ENCODE assay signal across 26 mouse cellular contexts in the genomic region with DNA sequence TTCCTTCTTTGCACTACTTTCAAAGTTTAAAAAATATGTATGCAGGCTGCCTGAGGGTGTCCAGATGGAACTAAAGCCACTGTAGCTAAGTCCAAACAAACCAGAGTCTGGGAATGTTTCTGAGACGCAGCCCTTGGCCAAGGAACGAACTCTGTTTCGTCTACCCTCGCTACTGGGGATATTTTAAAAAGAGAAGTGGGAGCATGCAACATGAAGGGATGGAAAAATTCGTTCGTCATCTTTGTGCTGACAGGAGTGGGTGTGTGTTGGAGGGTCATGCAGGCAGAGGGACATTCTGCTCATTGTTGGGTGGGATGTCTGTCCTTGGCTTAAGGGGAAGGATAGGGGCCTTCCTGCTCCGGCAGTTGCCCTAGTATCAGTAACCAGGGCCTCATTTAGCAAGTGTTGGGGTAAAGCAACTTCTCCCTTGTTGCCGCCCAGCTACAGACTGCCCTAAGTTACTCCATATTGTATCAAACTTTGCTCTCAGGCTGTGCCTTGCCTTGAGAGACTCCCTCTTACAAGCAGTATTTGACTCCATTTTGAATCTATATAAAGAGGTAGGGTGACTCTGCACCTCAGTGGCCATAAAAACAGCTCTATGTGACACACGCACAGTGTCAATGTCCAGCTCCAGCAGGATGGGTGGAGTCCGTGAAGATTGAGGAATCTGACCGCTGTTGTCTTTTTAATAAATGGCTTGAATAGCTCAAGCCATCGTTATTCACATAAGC. TPM values are rescaled to one million over a fixed set of nuclear protein-coding genes. Genes with fewer than 3 reads are reported as not detected.
DNase-seq lines count a peak whose midpoint lies in the region; ATAC-seq and TF ChIP-seq lines count a peak whose summit lies in the region.
"Had no signal": no experiment of that assay in that cellular context is flagged by ENCODE, and none has a peak within 500 bp of the region (broad histone marks: within the 10 kb centered on the region; RNA-seq: fewer than 3 reads in every experiment).

No protein-coding gene starts in this region.

- H3K4me3 ChIP-seq in CH12.LX (replicated peaks in 1 of 3; ENCODE audit: low read depth in 2 of 3, low read length in 2 of 3, poor library complexity in 1 of 3): no peak overlapping the region
- no peak overlapping the region for H3K4me3 ChIP-seq in intestine, embryonic 15.5 days (replicated peaks)
- no peak overlapping the region for H3K4me3 ChIP-seq in intestine, postnatal 0 days (ENCODE audit: low read depth, low read length)
- H3K4me3 ChIP-seq in cerebellum, adult 2 months (replicated peaks; ENCODE audit: insufficient read depth, low read depth, low read length): no peak overlapping the region
- H3K4me3 ChIP-seq in embryonic facial prominence, embryonic 10.5 days: no peak overlapping the region
- H3K4me3 ChIP-seq: embryonic facial prominence, embryonic 12.5 days; forebrain, embryonic 13.5 days; forebrain, embryonic 15.5 days had no signal

- H3K36me3 ChIP-seq in CH12.LX (replicated peaks in 1 of 2; ENCODE audit: control insufficient read depth in 1 of 2, insufficient read depth in 1 of 2, low read length in 1 of 2): no peaks in the 10 kb centered on the region
- H3K36me3 ChIP-seq in intestine, embryonic 15.5 days: no peaks in the 10 kb centered on the region
- no peaks in the 10 kb centered on the region for H3K36me3 ChIP-seq in intestine, postnatal 0 days (ENCODE audit: control insufficient read depth, insufficient read depth)
- no peaks in the 10 kb centered on the region for H3K36me3 ChIP-seq in embryonic facial prominence, embryonic 10.5 days (replicated peaks)
- H3K36me3 ChIP-seq: embryonic facial prominence, embryonic 12.5 days; forebrain, embryonic 15.5 days had no signal

- H3K79me2 ChIP-seq in CH12.LX (replicated peaks; ENCODE audit: control insufficient read depth, extremely low read depth, insufficient read depth, poor library complexity, severe bottlenecking): no peaks in the 10 kb centered on the region

- TF ChIP-seq RAD21 in CH12.LX (IDR thresholded peaks at IDR 0.05; ENCODE audit: low read depth, low read length): no peak

- H3K9me3 ChIP-seq in CH12.LX (replicated peaks; ENCODE audit: low read length): no peaks in the 10 kb centered on the region
- H3K9me3 ChIP-seq in intestine, embryonic 15.5 days: no peaks in the 10 kb centered on the region
- H3K9me3 ChIP-seq in intestine, postnatal 0 days (ENCODE audit: control insufficient read depth): no peaks in the 10 kb centered on the region
- no peaks in the 10 kb centered on the region for H3K9me3 ChIP-seq in embryonic facial prominence, embryonic 10.5 days
- H3K9me3 ChIP-seq: embryonic facial prominence, embryonic 12.5 days; forebrain, embryonic 13.5 days; forebrain, embryonic 15.5 days had no signal

- ATAC-seq in frontal cortex, adult (ENCODE audit: low TSS enrichment): peak; percentile 34; the same call in 1 of the 2 replicates
- ATAC-seq in intestine, embryonic 15.5 days: 0 out of 2 replicates have a peak, but pooled peaks have one; percentile 34
- ATAC-seq in intestine, postnatal 0 days: peak; percentile 88
- ATAC-seq: activated CD4-positive, CD25-positive, alpha-beta regulatory T cell, adult 4 months; CD4-positive, CD25-positive, alpha-beta regulatory T cell, adult 4 months; forebrain, embryonic 13.5 days; forebrain, embryonic 15.5 days; forebrain, postnatal 0 days had no signal

- no peak for DNase-seq in frontal cortex, adult 2 months (ENCODE audit: extremely low spot score in 1 of 2, low spot score in 1 of 2)
- DNase-seq in CH12.LX (ENCODE audit: extremely low read depth): no peak
- DNase-seq in gastrocnemius, adult 8-10 months (ENCODE audit: low spot score in 2 of 2): no peak
- DNase-seq in cerebellum, adult 2 months: no peak
- no peak for DNase-seq in embryonic facial prominence, embryonic 10.5 days (ENCODE audit: low spot score)
- DNase-seq: adrenal gland, adult 8-10 months; adrenal gland, postnatal 14 days; adrenal gland, postnatal 36 days; B cell, adult 2 months; cerebellum, adult 11-12 months; cerebellum, adult 8-10 months; cerebellum, adult 9-11 months; cerebellum, postnatal 14 days; cerebellum, postnatal 36 days; embryo, embryonic 11 days; forebrain, postnatal 0 days had no signal

- no peaks in the 10 kb centered on the region for H3K27me3 ChIP-seq in CH12.LX (replicated peaks)
- H3K27me3 ChIP-seq in intestine, embryonic 15.5 days (replicated peaks): no peaks in the 10 kb centered on the region
- H3K27me3 ChIP-seq in intestine, postnatal 0 days (replicated peaks; ENCODE audit: control insufficient read depth, insufficient read depth, low read length): no peaks in the 10 kb centered on the region
- no peaks in the 10 kb centered on the region for H3K27me3 ChIP-seq in cerebellum, adult 2 months (ENCODE audit: control insufficient read depth, insufficient read depth, low read length)
- no peaks in the 10 kb centered on the region for H3K27me3 ChIP-seq in embryonic facial prominence, embryonic 10.5 days (replicated peaks; ENCODE audit: low read depth, poor library complexity, severe bottlenecking)
- H3K27me3 ChIP-seq: embryonic facial prominence, embryonic 12.5 days; forebrain, embryonic 13.5 days; forebrain, embryonic 15.5 days had no signal

- H3K9ac ChIP-seq in CH12.LX (ENCODE audit: insufficient read depth, low read depth): no peak overlapping the region
- no peak overlapping the region for H3K9ac ChIP-seq in intestine, embryonic 15.5 days
- H3K9ac ChIP-seq in intestine, postnatal 0 days (ENCODE audit: low read depth, low read length): no peak overlapping the region
- H3K9ac ChIP-seq: embryonic facial prominence, embryonic 12.5 days; forebrain, embryonic 13.5 days; forebrain, embryonic 15.5 days; forebrain, postnatal 0 days had no signal

- in situ Hi-C loops in CH12.LX (cut with MboI; ENCODE audit: low pct_ligation_motif_present, low pct_unique_long_range_greater_than_20kb, low sequenced_read_pairs): no loop called here

- no peak for TF ChIP-seq EP300 in CH12.LX (IDR thresholded peaks at IDR 0.05; ENCODE audit: low read length)

- H3K4me2 ChIP-seq in CH12.LX (ENCODE audit: insufficient read depth, low read depth, poor library complexity, severe bottlenecking): 0 out of 2 replicates have a peak overlapping the region, but pooled peaks have one; percentile 22
- no peak overlapping the region for H3K4me2 ChIP-seq in intestine, embryonic 15.5 days (replicated peaks)
- no peak overlapping the region for H3K4me2 ChIP-seq in intestine, postnatal 0 days (replicated peaks; ENCODE audit: low read depth)
- H3K4me2 ChIP-seq: embryonic facial prominence, embryonic 12.5 days; forebrain, embryonic 13.5 days; forebrain, embryonic 15.5 days had no signal

- dilution Hi-C loops in CH12.LX (cut with MboI; ENCODE audit: extremely low pct_ligation_motif_present, extremely low pct_unique_long_range_greater_than_20kb, low sequenced_read_pairs): no loop called here

- no peak for TF ChIP-seq POLR2A in CH12.LX (IDR thresholded peaks at IDR 0.05; ENCODE audit: low read depth, low read length)
- no peak for TF ChIP-seq POLR2A in cerebellum, adult 2 months (IDR thresholded peaks at IDR 0.05; ENCODE audit: borderline replicate concordance, insufficient read depth, low read length)

- H3K27ac ChIP-seq in CH12.LX (ENCODE audit: insufficient read depth, low read depth): no peak overlapping the region
- no peak overlapping the region for H3K27ac ChIP-seq in intestine, embryonic 15.5 days
- no peak overlapping the region for H3K27ac ChIP-seq in intestine, postnatal 0 days (ENCODE audit: low read depth, low read length)
- no peak overlapping the region for H3K27ac ChIP-seq in cerebellum, adult 2 months (ENCODE audit: insufficient read depth, low read length)
- no peak overlapping the region for H3K27ac ChIP-seq in embryonic facial prominence, embryonic 10.5 days (replicated peaks)
- H3K27ac ChIP-seq: embryonic facial prominence, embryonic 12.5 days; forebrain, embryonic 13.5 days; forebrain, embryonic 15.5 days had no signal

- TF ChIP-seq CTCF in CH12.LX (conservative IDR thresholded peaks at IDR 0.05 in 1 of 2, IDR thresholded peaks at IDR 0.05 in 1 of 2; ENCODE audit: low read depth in 2 of 2, low read length in 2 of 2): no peak
- TF ChIP-seq CTCF in intestine, postnatal 0 days (IDR thresholded peaks at IDR 0.05; ENCODE audit: low read depth): no peak
- TF ChIP-seq CTCF in cerebellum, adult 2 months (IDR thresholded peaks at IDR 0.05; ENCODE audit: borderline replicate concordance, insufficient read depth, low read depth, low read length): no peak

- 73% methylated on average over 12 of the region's 12 CpGs for whole genome bisulfite sequencing in intestine, embryonic 15.5 days
- whole genome bisulfite sequencing in intestine, postnatal 0 days: 70% methylated on average over 12 of the region's 12 CpGs
- WGBS in cerebellum, adult 2 months: 85% methylated on average over 12 of the region's 12 CpGs
- 85% methylated on average over 12 of the region's 12 CpGs for WGBS in embryonic facial prominence, embryonic 10.5 days

- peaks cover 9 to 14% of the 10 kb centered on the region in 2 experiments for H3K4me1 ChIP-seq in CH12.LX (ENCODE audit: control insufficient read depth in 1 of 2, insufficient read depth in 2 of 2)
- 0 out of 2 replicates have a peak, but pooled peaks cover 2% of the 10 kb centered on the region for H3K4me1 ChIP-seq in intestine, embryonic 15.5 days (replicated peaks)
- H3K4me1 ChIP-seq in intestine, postnatal 0 days (replicated peaks; ENCODE audit: control insufficient read depth, insufficient read depth, low read length): no peaks in the 10 kb centered on the region; the same call in 1 of the 2 replicates
- H3K4me1 ChIP-seq in cerebellum, adult 2 months (ENCODE audit: control insufficient read depth, insufficient read depth, low read length): no peaks in the 10 kb centered on the region
- H3K4me1 ChIP-seq in embryonic facial prominence, embryonic 10.5 days: no peaks in the 10 kb centered on the region
- H3K4me1 ChIP-seq: embryonic facial prominence, embryonic 12.5 days; forebrain, embryonic 13.5 days; forebrain, embryonic 15.5 days had no signal

TF ChIP-seq in CH12.LX, 34 proteins besides CTCF, POLR2A, EP300 and RAD21:
- TF ChIP-seq IRF4 (IDR thresholded peaks at IDR 0.05; ENCODE audit: low read depth, low read length): peak; percentile 38; the same call in 1 of the 2 replicates
- no peak for TF ChIP-seq HCFC1 (IDR thresholded peaks at IDR 0.05; ENCODE audit: low read depth, low read length)

RNA-seq across cellular contexts. Expression of gene Dclk3, which starts 34.4 kb away (rescaled TPM):
- polyA plus RNA-seq in frontal cortex, adult 2 months (2012; rRNA removed): 21.5 and 23.8 TPM in 2 replicates
- 0.59 and 1.1 TPM in 2 replicates for total RNA-seq in CH12.LX (2012; rRNA removed)
- total RNA-seq in CH12.LX (2014; rRNA removed): 0.12 and 0.17 TPM in 2 replicates
- 0.26 and 0.33 TPM in 2 replicates for polyA plus RNA-seq in CH12.LX (2012; ENCODE audit: insufficient read length, low read depth)
- 0.67 and 0.75 TPM in 2 replicates for polyA plus RNA-seq in intestine, embryonic 15.5 days (2015; fragmentation: Nextera tagmentation; extraction: Ambion mirVana)
- 1.1 and 1.4 TPM in 2 replicates for polyA plus RNA-seq in intestine, postnatal 0 days (2015; fragmentation: Nextera tagmentation; extraction: Ambion mirVana)
- total RNA-seq in gastrocnemius, adult 8-10 months (2022): under 1 TPM; 0.12 to 0.44 (median 0.36) TPM
- polyA plus RNA-seq in cerebellum, adult 2 months (2012; rRNA removed): 5.1 and 5.3 TPM in 2 replicates
- polyA plus RNA-seq in embryonic facial prominence, embryonic 10.5 days (2016; fragmentation: Nextera tagmentation; extraction: Ambion mirVana): 0.18 and 0.64 TPM in 2 replicates
- total RNA-seq: common myeloid progenitor, adult 5-6 weeks; MEL had no signal
- polyA plus RNA-seq: activated CD4-positive, CD25-positive, alpha-beta regulatory T cell, adult 4 months; CD4-positive, CD25-positive, alpha-beta regulatory T cell, adult 4 months had no signal

Comparison
In these comparisons a context has a peak if more than half of its experiments do, and no peak if none do; other contexts are left out.
1. ATAC-seq: peak in every context shown above with its lines; median percentile 88 in intestine, postnatal 0 days; 34 in frontal cortex, adult; 34 in intestine, embryonic 15.5 days.